Mouse (Mus musculus): ENCODE data around the gene Atxn1.

The Atxn1 gene

GRCm38 (mm10) chr13:45690426-45690825, 274.4 kb downstream of the Atxn1 start:
- in situ Hi-C loops (cut with MboI, MseI): loop anchor here (10.0 kb wide), 1 partner anchor 174 kb away; no protein-coding TSS in a partner anchor

- in situ Hi-C loops (cut with MboI, MseI): no loop called here
Observed at GRCm38 (mm10) chr13:45688864-45689263, 275.9 kb downstream of the Atxn1 start.

GRCm38 (mm10) chr13:45687581-45687980, 277.2 kb downstream of the Atxn1 start:
- in situ Hi-C loops (cut with MboI, MseI): no loop called here

GRCm38 (mm10) chr13:45686309-45686582, 278.6 kb downstream of the Atxn1 start:
- in situ Hi-C loops (cut with MboI, MseI): no loop called here

- in situ Hi-C loops (cut with MboI, MseI): no loop called here
Observed at GRCm38 (mm10) chr13:45685575-45686308, 279.1 kb downstream of the Atxn1 start.

- in situ Hi-C loops (cut with MboI, MseI): loop anchor here (5.0 kb wide), 1 partner anchor 282 kb away; the partner anchor contains the start of gene Atxn1
Observed at GRCm38 (mm10) chr13:45684891-45685311, 279.9 kb downstream of the Atxn1 start.

GRCm38 (mm10) chr13:45683991-45684390, 280.8 kb downstream of the Atxn1 start:
- in situ Hi-C loops (cut with MboI, MseI): loop anchor here (5.0 kb wide), 1 partner anchor 283 kb away; the partner anchor contains the start of gene Atxn1

- in situ Hi-C loops (cut with MboI, MseI): loop anchor here (5.0 kb wide), 1 partner anchor 286 kb away; the partner anchor contains the start of gene Atxn1
Observed at GRCm38 (mm10) chr13:45681196-45681595, 283.6 kb downstream of the Atxn1 start.

- in situ Hi-C loops (cut with MboI, MseI): loop anchor here (5.0 kb wide), 1 partner anchor 287 kb away; the partner anchor contains the start of gene Atxn1
Observed at GRCm38 (mm10) chr13:45680651-45681050, 284.2 kb downstream of the Atxn1 start.

- in situ Hi-C loops (cut with MboI, MseI): no loop called here
Observed at GRCm38 (mm10) chr13:45679096-45679495, 285.7 kb downstream of the Atxn1 start.

- in situ Hi-C loops (cut with MboI, MseI): no loop called here
Observed at GRCm38 (mm10) chr13:45672628-45673027, 292.2 kb downstream of the Atxn1 start.

- in situ Hi-C loops (cut with MboI, MseI): no loop called here
Observed at GRCm38 (mm10) chr13:45669969-45670368, 294.8 kb downstream of the Atxn1 start.

- in situ Hi-C loops (cut with MboI, MseI): no loop called here
Observed at GRCm38 (mm10) chr13:45662852-45663251, 302.0 kb downstream of the Atxn1 start.

GRCm38 (mm10) chr13:45662216-45662615, 302.6 kb downstream of the Atxn1 start:
- in situ Hi-C loops (cut with MboI, MseI): no loop called here

- in situ Hi-C loops (cut with MboI, MseI): no loop called here
Observed at GRCm38 (mm10) chr13:45661283-45662185, 303.3 kb downstream of the Atxn1 start.

GRCm38 (mm10) chr13:45659813-45660212, 305.0 kb downstream of the Atxn1 start:
- in situ Hi-C loops (cut with MboI, MseI): no loop called here

GRCm38 (mm10) chr13:45658343-45658742, 306.5 kb downstream of the Atxn1 start:
- in situ Hi-C loops (cut with MboI, MseI): no loop called here

- in situ Hi-C loops (cut with MboI, MseI): no loop called here
Observed at GRCm38 (mm10) chr13:45657176-45657575, 307.6 kb downstream of the Atxn1 start.

- in situ Hi-C loops (cut with MboI, MseI): no loop called here
Observed at GRCm38 (mm10) chr13:45651652-45652241, 313.1 kb downstream of the Atxn1 start.

GRCm38 (mm10) chr13:45649197-45649812, 315.5 kb downstream of the Atxn1 start:
- in situ Hi-C loops (cut with MboI, MseI): no loop called here

- in situ Hi-C loops (cut with MboI, MseI): no loop called here
Observed at GRCm38 (mm10) chr13:45643780-45644395, 320.9 kb downstream of the Atxn1 start.
